Mouse (Mus musculus) ES-E14 (cell line): ENCODE data around the gene Ly86. TPM values are rescaled to one million over a fixed set of nuclear protein-coding genes. Genes with fewer than 3 reads are reported as not detected.

Experiments
- DNase-seq: peaks from one replicate; pipeline ENCODE4 v3.0.0-alpha.2; 2013; ENCODE audit warnings: low read depth, low spot score
- H3K27ac ChIP-seq: 2 replicates; pipeline ENCODE4 v1.5.1; 2012; ENCODE audit warnings: low read depth, mild to moderate bottlenecking, low read length, moderate library complexity, mixed read lengths; ENCODE audit not compliant: poor library complexity, insufficient read depth, severe bottlenecking
- H3K36me3 ChIP-seq: 2 replicates; pipeline ENCODE4 v1.6.1; 2012; ENCODE audit warnings: mild to moderate bottlenecking, low read length, moderate library complexity, mixed read lengths; ENCODE audit not compliant: control insufficient read depth, poor library complexity, insufficient read depth, severe bottlenecking
- H3K4me1 ChIP-seq, 2 experiments: fragments of 150-350 bp in 1 of 2; sonication (generic) in 1 of 2; 2 replicates each; pipeline ENCODE4 v1.6.1; 2012; ENCODE audit warnings: low read length in 2 of 2, mild to moderate bottlenecking in 1 of 2, mixed read lengths in 1 of 2; ENCODE audit not compliant: control insufficient read depth in 2 of 2, insufficient read depth in 2 of 2, poor library complexity in 1 of 2
- H3K4me3 ChIP-seq, 2 experiments: fragments of 150-350 bp in 1 of 2; sonication (generic) in 1 of 2; 2 replicates each; pipeline ENCODE4 v1.5.1; 2012; ENCODE audit warnings: low read length in 2 of 2, low read depth in 1 of 2, mild to moderate bottlenecking in 1 of 2, mixed read lengths in 1 of 2; ENCODE audit not compliant: insufficient read depth in 1 of 2, poor library complexity in 1 of 2, severe bottlenecking in 1 of 2
- H3K9ac ChIP-seq: 2 replicates; pipeline ENCODE4 v1.6.1; 2012; ENCODE audit warnings: low read depth, mild to moderate bottlenecking, low read length, mixed read lengths; ENCODE audit not compliant: poor library complexity, insufficient read depth, severe bottlenecking
- H3K9me3 ChIP-seq: fragments of 150-350 bp; sonication (generic); 2 replicates; pipeline ENCODE4 v1.6.1; 2012; ENCODE audit warnings: low read depth, mild to moderate bottlenecking, low read length; ENCODE audit not compliant: control insufficient read depth, insufficient read depth
- CHD2 ChIP-seq: IDR thresholded peaks from 2 replicates; pipeline ENCODE4 v1.6.1; 2014; ENCODE audit warnings: mild to moderate bottlenecking, low read depth, low read length, inconsistent platforms
- HCFC1 ChIP-seq: IDR thresholded peaks from 2 replicates; pipeline ENCODE4 v1.6.1; 2012; ENCODE audit warnings: low read length, inconsistent platforms, borderline replicate concordance; ENCODE audit not compliant: insufficient read depth
- MAFK ChIP-seq: IDR thresholded peaks from 2 replicates; pipeline ENCODE4 v1.6.1; 2014; ENCODE audit warnings: mild to moderate bottlenecking, low read depth, low read length, inconsistent platforms; ENCODE audit not compliant: insufficient read depth
- ZC3H11A ChIP-seq: IDR thresholded peaks from 2 replicates; pipeline ENCODE4 v1.6.1; 2012; ENCODE audit warnings: low read depth, mild to moderate bottlenecking, inconsistent platforms, low read length, borderline replicate concordance
- ZNF384 ChIP-seq: IDR thresholded peaks from 2 replicates; pipeline ENCODE4 v1.6.1; 2012; ENCODE audit warnings: low read depth, low read length, inconsistent platforms
- in situ Hi-C, 2 experiments: fragments of 600-800 bp; cut with MboI; formaldehyde crosslinking; loops; one replicate each; pipeline ENCODE4 v1.15.1; 2025; ENCODE audit warnings: low sequenced_read_pairs in 2 of 2, inconsistent platforms in 1 of 2; ENCODE audit not compliant: unreplicated experiment in 2 of 2
- total RNA-seq: library from RNA; depleted of rRNA; stranded (reverse); fragments of 300-350 nt; gene quantifications from 2 replicates; pipeline ENCODE4 v1.2.3, GENCODE M21; 2012

Ly86 gene
- total RNA-seq, 1 experiment = 0.94 TPM

GRCm38 (mm10) chr13:37389296-37389695 lies 44.3 kb downstream of the Ly86 start:
- TF ChIP-seq ZC3H11A = no peak
- no peak for TF ChIP-seq HCFC1
- TF ChIP-seq MAFK = no peak
- no peak for TF ChIP-seq CHD2
- no peak for TF ChIP-seq ZNF384

GRCm38 (mm10) chr13:37398791-37399190 lies 53.8 kb downstream of the Ly86 start:
- no peak for DNase-seq
- no peaks in the 10 kb centered on the region for H3K4me1 ChIP-seq
- in situ Hi-C loops = no loop called here
- H3K9me3 ChIP-seq = no peaks in the 10 kb centered on the region
- H3K4me3 ChIP-seq = no peak overlapping the region
- no peak overlapping the region for H3K27ac ChIP-seq
- no peaks in the 10 kb centered on the region for H3K36me3 ChIP-seq
- no peak overlapping the region for H3K9ac ChIP-seq
- TF ChIP-seq ZNF384 (no peak), HCFC1 (no peak), CHD2 (no peak), MAFK (no peak)

More at GRCm38 (mm10) chr13:37389296-37389695, 44.3 kb downstream of the Ly86 start:
- in situ Hi-C loops = no loop called here
- Histone ChIP-seq H3K4me1 (no peaks in the 10 kb centered on the region), H3K9me3 (no peaks in the 10 kb centered on the region), H3K9ac (no peak overlapping the region), H3K4me3 (no peak overlapping the region), H3K36me3 (no peaks in the 10 kb centered on the region), H3K27ac (no peak overlapping the region)
- DNase-seq = no peak

- TF ChIP-seq HCFC1 = no peak
- TF ChIP-seq MAFK = no peak
- TF ChIP-seq CHD2 = no peak
- no peak for DNase-seq
- Histone ChIP-seq H3K27ac (no peak overlapping the region), H3K4me1 (no peaks in the 10 kb centered on the region), H3K9me3 (no peaks in the 10 kb centered on the region), H3K9ac (no peak overlapping the region), H3K4me3 (no peak overlapping the region), H3K36me3 (no peaks in the 10 kb centered on the region)
- in situ Hi-C loops = no loop called here
These were observed 54.3 kb downstream of the Ly86 start for GRCm38 (mm10) chr13:37399340-37399739.

GRCm38 (mm10) chr13:37402421-37402820 lies 57.4 kb downstream of the Ly86 start:
- Histone ChIP-seq H3K36me3 (no peaks in the 10 kb centered on the region), H3K9ac (no peak overlapping the region), H3K4me1 (no peaks in the 10 kb centered on the region), H3K27ac (no peak overlapping the region), H3K4me3 (no peak overlapping the region), H3K9me3 (no peaks in the 10 kb centered on the region)
- TF ChIP-seq CHD2 = no peak
- TF ChIP-seq MAFK = no peak
- no peak for TF ChIP-seq ZC3H11A
- TF ChIP-seq HCFC1 = no peak
- no peak for TF ChIP-seq ZNF384
- in situ Hi-C loops = no loop called here
- no peak for DNase-seq

GRCm38 (mm10) chr13:37403708-37404107 lies 58.7 kb downstream of the Ly86 start:
- Histone ChIP-seq H3K9me3 (no peaks in the 10 kb centered on the region), H3K4me1 (no peaks in the 10 kb centered on the region), H3K36me3 (no peaks in the 10 kb centered on the region), H3K9ac (no peak overlapping the region), H3K4me3 (no peak overlapping the region), H3K27ac (no peak overlapping the region)
- in situ Hi-C loops = no loop called here
- no peak for DNase-seq
- TF ChIP-seq ZNF384 (no peak), HCFC1 (no peak), MAFK (no peak), CHD2 (no peak), ZC3H11A (no peak)
